ENCODE assay signal across 8 mouse cellular contexts in the genomic region with DNA sequence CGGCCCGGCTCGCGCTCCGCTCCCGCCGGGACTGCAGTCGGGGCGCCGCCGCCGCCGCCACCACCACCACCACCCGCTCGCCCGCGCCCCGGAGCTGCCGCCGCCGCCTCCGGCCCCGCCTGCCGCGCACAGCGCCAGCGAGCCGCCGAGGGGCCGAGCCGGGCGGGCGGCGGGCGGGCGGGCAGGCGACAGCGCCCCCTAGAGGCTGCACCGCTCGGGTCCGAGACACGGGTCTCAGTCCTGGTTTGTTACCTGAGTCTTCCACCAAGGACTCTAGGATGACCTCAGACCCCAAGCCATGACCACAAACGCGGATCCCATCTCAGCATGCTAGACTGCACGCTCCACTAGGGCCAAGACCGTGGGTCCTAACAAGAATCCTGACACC. TPM values are rescaled to one million over a fixed set of nuclear protein-coding genes. Genes with fewer than 3 reads are reported as not detected.
DNase-seq lines count a peak whose midpoint lies in the region; ATAC-seq and TF ChIP-seq lines count a peak whose summit lies in the region.

A gene (minus strand): TSS at position 33 of the 388 bp plus-strand sequence.

- peak within 1 kb of the TSS; percentile 84 for H3K27ac ChIP-seq in embryonic facial prominence, embryonic 15.5 days (replicated peaks)
- H3K27ac ChIP-seq in heart, embryonic 10.5 days: peak within 1 kb of the TSS; percentile 95
- H3K27ac ChIP-seq in kidney, embryonic 14.5 days (ENCODE audit: low read depth, low read length): peak within 1 kb of the TSS; percentile 78
- peak within 1 kb of the TSS; percentile 85 for H3K27ac ChIP-seq in liver, embryonic 11.5 days (ENCODE audit: low read depth, low read length)

- 0% methylated on average over 18 of the region's 46 CpGs for WGBS in embryonic facial prominence, embryonic 15.5 days
- 15% methylated on average over 46 of the region's 46 CpGs for WGBS in heart, embryonic 10.5 days
- under 1% methylated on average over 24 of the region's 46 CpGs for WGBS in kidney, embryonic 14.5 days
- 1% methylated on average over 25 of the region's 46 CpGs for WGBS in liver, embryonic 11.5 days

- H3K79me2 ChIP-seq in myocyte (ENCODE audit: control insufficient read depth, insufficient read depth): peaks cover 40% of the 10 kb centered on the region

- ATAC-seq in embryonic facial prominence, embryonic 15.5 days (ENCODE audit: insufficient number of reproducible peaks, low FRiP score, low TSS enrichment, low read depth): peak; percentile 76
- ATAC-seq in kidney, embryonic 14.5 days (ENCODE audit: low FRiP score, low TSS enrichment): peak; percentile 78
- ATAC-seq in liver, embryonic 11.5 days (replicated peaks; ENCODE audit: low FRiP score): peak; percentile 78

- H3K9ac ChIP-seq in embryonic facial prominence, embryonic 15.5 days: peak within 1 kb of the TSS; percentile 89
- H3K9ac ChIP-seq in kidney, embryonic 14.5 days (ENCODE audit: low read depth, low read length): peak within 1 kb of the TSS; percentile 96
- peak within 1 kb of the TSS; percentile 97 for H3K9ac ChIP-seq in liver, embryonic 11.5 days (ENCODE audit: low read depth, low read length)

- DNase-seq in A20 (ENCODE audit: low read depth, low spot score): peak; percentile 83
- peak; percentile 51 to 65 for DNase-seq in adrenal gland, postnatal 4 days (ENCODE audit: low spot score in 2 of 2)
- DNase-seq in heart, embryonic 10.5 days (ENCODE audit: low spot score): peak; percentile 85
- peak; percentile 84 for DNase-seq in liver, embryonic 11.5 days (ENCODE audit: low spot score)
- DNase-seq in spleen, postnatal 4 days (ENCODE audit: low spot score in 2 of 2): peak; percentile 89 to 97

- H3K4me2 ChIP-seq in embryonic facial prominence, embryonic 15.5 days (replicated peaks): peak within 1 kb of the TSS; percentile 81
- H3K4me2 ChIP-seq in kidney, embryonic 14.5 days (replicated peaks; ENCODE audit: low read depth, low read length): peak within 1 kb of the TSS; percentile 90
- H3K4me2 ChIP-seq in liver, embryonic 11.5 days: peak within 1 kb of the TSS; percentile 94
- H3K4me2 ChIP-seq in myocyte (ENCODE audit: low read depth): peak within 1 kb of the TSS; percentile 80

- peak within 1 kb of the TSS; percentile 85 for H3K4me3 ChIP-seq in embryonic facial prominence, embryonic 15.5 days (replicated peaks)
- peak within 1 kb of the TSS; percentile 84 for H3K4me3 ChIP-seq in heart, embryonic 10.5 days
- H3K4me3 ChIP-seq in kidney, embryonic 14.5 days (ENCODE audit: low read length): peak within 1 kb of the TSS; percentile 98
- H3K4me3 ChIP-seq in liver, embryonic 11.5 days (ENCODE audit: low read depth, low read length): peak within 1 kb of the TSS; percentile 98
- peak within 1 kb of the TSS; percentile 43 for H3K4me3 ChIP-seq in myocyte

- H3K27me3 ChIP-seq in embryonic facial prominence, embryonic 15.5 days: no peaks in the 10 kb centered on the region
- no peaks in the 10 kb centered on the region for H3K27me3 ChIP-seq in heart, embryonic 10.5 days (ENCODE audit: insufficient read depth, poor library complexity, severe bottlenecking)
- H3K27me3 ChIP-seq in kidney, embryonic 14.5 days (ENCODE audit: control insufficient read depth, insufficient read depth, low read length): no peaks in the 10 kb centered on the region
- no peaks in the 10 kb centered on the region for H3K27me3 ChIP-seq in liver, embryonic 11.5 days (replicated peaks; ENCODE audit: control insufficient read depth, insufficient read depth, low read length)
- H3K27me3 ChIP-seq in myocyte (ENCODE audit: control insufficient read depth, insufficient read depth, insufficient read length): no peaks in the 10 kb centered on the region

- H3K4me1 ChIP-seq in embryonic facial prominence, embryonic 15.5 days: peaks cover 50% of the 10 kb centered on the region
- H3K4me1 ChIP-seq in heart, embryonic 10.5 days: peaks cover 46% of the 10 kb centered on the region
- H3K4me1 ChIP-seq in kidney, embryonic 14.5 days (ENCODE audit: control insufficient read depth, insufficient read depth, low read length): peaks cover 40% of the 10 kb centered on the region
- H3K4me1 ChIP-seq in liver, embryonic 11.5 days (replicated peaks; ENCODE audit: control insufficient read depth, insufficient read depth, low read length): peaks cover 41% of the 10 kb centered on the region

- H3K36me3 ChIP-seq in embryonic facial prominence, embryonic 15.5 days: no peaks in the 10 kb centered on the region
- no peaks in the 10 kb centered on the region for H3K36me3 ChIP-seq in heart, embryonic 10.5 days
- no peaks in the 10 kb centered on the region for H3K36me3 ChIP-seq in kidney, embryonic 14.5 days (ENCODE audit: control insufficient read depth, insufficient read depth, low read length)
- H3K36me3 ChIP-seq in liver, embryonic 11.5 days (ENCODE audit: control insufficient read depth, insufficient read depth, low read length): no peaks in the 10 kb centered on the region
- no peaks in the 10 kb centered on the region for H3K36me3 ChIP-seq in myocyte (ENCODE audit: control insufficient read depth, insufficient read depth)

- H3ac ChIP-seq in myocyte (ENCODE audit: control insufficient read depth, insufficient read length): peak within 1 kb of the TSS; percentile 46

- peak; percentile 36 for TF ChIP-seq POLR2A in myocyte (IDR thresholded peaks at IDR 0.05; ENCODE audit: insufficient read length, low read depth)

- H3K9me3 ChIP-seq in embryonic facial prominence, embryonic 15.5 days (replicated peaks): no peaks in the 10 kb centered on the region
- H3K9me3 ChIP-seq in heart, embryonic 10.5 days: no peaks in the 10 kb centered on the region
- H3K9me3 ChIP-seq in kidney, embryonic 14.5 days (ENCODE audit: control insufficient read depth, low read length): no peaks in the 10 kb centered on the region
- H3K9me3 ChIP-seq in liver, embryonic 11.5 days (ENCODE audit: control insufficient read depth, low read length): no peaks in the 10 kb centered on the region

TF ChIP-seq in myocyte, 11 proteins besides CTCF, POLR2A, EP300 and RAD21:
- TF ChIP-seq SRF (IDR thresholded peaks at IDR 0.05; ENCODE audit: control insufficient read depth, insufficient read length, low read depth) (no peak), MYOD1 (IDR thresholded peaks at IDR 0.05; ENCODE audit: control insufficient read depth in 1 of 3, insufficient read length in 2 of 3, low read depth in 2 of 3) (no peak), CEBPB (IDR thresholded peaks at IDR 0.05; ENCODE audit: insufficient read depth, poor library complexity, severe bottlenecking) (no peak), REST (IDR thresholded peaks at IDR 0.05; ENCODE audit: insufficient read depth, insufficient read length) (no peak), MYOG (IDR thresholded peaks at IDR 0.05; ENCODE audit: control insufficient read depth in 1 of 3, insufficient read depth in 1 of 3, insufficient read length in 2 of 3, low read depth in 2 of 3) (no peak), USF1 (IDR thresholded peaks at IDR 0.05; ENCODE audit: low read depth) (no peak), POLR2AphosphoS2 (IDR thresholded peaks at IDR 0.05; ENCODE audit: insufficient read length, low read depth) (no peak), MAX (IDR thresholded peaks at IDR 0.05; ENCODE audit: low read depth) (no peak), E2F4 (IDR thresholded peaks at IDR 0.05; ENCODE audit: insufficient read depth) (no peak), TCF3 (IDR thresholded peaks at IDR 0.05; ENCODE audit: insufficient read length, low read depth) (no peak), TCF12 (IDR thresholded peaks at IDR 0.05; ENCODE audit: insufficient read depth, poor library complexity, severe bottlenecking) (no peak)

RNA-seq across cellular contexts. Expression of the gene that starts here (rescaled TPM):
- total RNA-seq in adrenal gland, postnatal 4 days (2021): 10 to 100 TPM; 54.6 to 57.8 TPM
- polyA plus RNA-seq in embryonic facial prominence, embryonic 15.5 days (2015; fragmentation: Nextera tagmentation; extraction: Ambion mirVana): 20.1 and 24.4 TPM in 2 replicates
- polyA plus RNA-seq in heart, embryonic 10.5 days (2016; fragmentation: Nextera tagmentation; extraction: Ambion mirVana): 12.0 and 16.5 TPM in 2 replicates
- 17.7 and 17.8 TPM in 2 replicates for polyA plus RNA-seq in kidney, embryonic 14.5 days (2014; fragmentation: Nextera tagmentation; extraction: Ambion mirVana)
- 22.1 and 23.1 TPM in 2 replicates for polyA plus RNA-seq in liver, embryonic 11.5 days (2014; fragmentation: Nextera tagmentation; extraction: Ambion mirVana)
- 56.3 TPM for polyA plus RNA-seq in myocyte (2012; fragmentation: generic; extraction: Trizol)

Comparison
In these comparisons a context has a peak if more than half of its experiments do, and no peak if none do; other contexts are left out.
1. Peak in every context shown above with its lines: DNase-seq, ATAC-seq, H3K4me3 ChIP-seq and H3K27ac ChIP-seq.
2. H3K4me3 ChIP-seq: peak in every context shown above with its lines; median percentile 98 in kidney, embryonic 14.5 days; 98 in liver, embryonic 11.5 days; 85 in embryonic facial prominence, embryonic 15.5 days; 84 in heart, embryonic 10.5 days; 43 in myocyte.